ENCODE assay signal across 7 mouse cellular contexts in genomic region chr1:80340436-80341376, GRCm38 (mm10). TPM values are rescaled to one million over a fixed set of nuclear protein-coding genes. Genes with fewer than 3 reads are reported as not detected.
A peak's percentile ranks its signal among the peaks of the same experiment; 100 is the strongest.
DNase-seq lines count a peak whose midpoint lies in the region; ATAC-seq lines count a peak whose summit lies in the region.

Gene Cul3, minus strand, starts transcription at chr1:80340480.

- peak; percentile 94 for DNase-seq in adrenal gland, postnatal 25 days
- peak; percentile 100 for DNase-seq in heart, adult 11 months
- DNase-seq in kidney, adult 18-20 months: peak; percentile 95
- DNase-seq in limb, embryonic 11.5 days (ENCODE audit: low spot score): peak; percentile 96
- peak; percentile 99 for DNase-seq in midbrain, embryonic 14.5 days
- DNase-seq in spleen, adult 18-20 months: peak; percentile 96

- H3K27me3 ChIP-seq in embryonic facial prominence, embryonic 12.5 days: no peaks in the 10 kb centered on the region
- no peaks in the 10 kb centered on the region for H3K27me3 ChIP-seq in limb, embryonic 11.5 days (ENCODE audit: control insufficient read depth, insufficient read depth, low read length)
- H3K27me3 ChIP-seq in midbrain, embryonic 14.5 days (ENCODE audit: control insufficient read depth, insufficient read depth, low read length): no peaks in the 10 kb centered on the region

- peak within 1 kb of the TSS; percentile 87 for H3K4me2 ChIP-seq in embryonic facial prominence, embryonic 12.5 days (replicated peaks)
- H3K4me2 ChIP-seq in limb, embryonic 11.5 days (ENCODE audit: low read depth, severe bottlenecking): peak within 1 kb of the TSS; percentile 86
- peak within 1 kb of the TSS; percentile 93 for H3K4me2 ChIP-seq in midbrain, embryonic 14.5 days (ENCODE audit: low read length)

- ATAC-seq in embryonic facial prominence, embryonic 12.5 days (ENCODE audit: insufficient number of reproducible peaks, insufficient read depth, low FRiP score, low TSS enrichment): peak; percentile 96
- peak; percentile 99 for ATAC-seq in limb, embryonic 11.5 days (ENCODE audit: insufficient number of reproducible peaks, low FRiP score, low TSS enrichment, low read depth)
- ATAC-seq in midbrain, embryonic 14.5 days (ENCODE audit: low FRiP score, low TSS enrichment): peak; percentile 98

- no peaks in the 10 kb centered on the region for H3K9me3 ChIP-seq in embryonic facial prominence, embryonic 12.5 days
- no peaks in the 10 kb centered on the region for H3K9me3 ChIP-seq in limb, embryonic 11.5 days (ENCODE audit: control insufficient read depth, low read length)
- H3K9me3 ChIP-seq in midbrain, embryonic 14.5 days (ENCODE audit: control insufficient read depth, low read length): no peaks in the 10 kb centered on the region

- WGBS in embryonic facial prominence, embryonic 12.5 days: under 1% methylated on average over 67 of the region's 85 CpGs
- WGBS in limb, embryonic 11.5 days: 2% methylated on average over 31 of the region's 85 CpGs
- 2% methylated on average over 74 of the region's 85 CpGs for WGBS in midbrain, embryonic 14.5 days

- peak within 1 kb of the TSS; percentile 92 for H3K4me3 ChIP-seq in embryonic facial prominence, embryonic 12.5 days
- peak within 1 kb of the TSS; percentile 85 for H3K4me3 ChIP-seq in limb, embryonic 11.5 days (ENCODE audit: low read depth, low read length)
- peak within 1 kb of the TSS; percentile 95 for H3K4me3 ChIP-seq in midbrain, embryonic 14.5 days (replicated peaks; ENCODE audit: low read depth, low read length)

- H3K9ac ChIP-seq in embryonic facial prominence, embryonic 12.5 days: peak within 1 kb of the TSS; percentile 99
- H3K9ac ChIP-seq in limb, embryonic 11.5 days (ENCODE audit: low read length): peak within 1 kb of the TSS; percentile 98
- H3K9ac ChIP-seq in midbrain, embryonic 14.5 days (replicated peaks; ENCODE audit: low read length): peak within 1 kb of the TSS; percentile 98

- no peaks in the 10 kb centered on the region for H3K36me3 ChIP-seq in embryonic facial prominence, embryonic 12.5 days
- H3K36me3 ChIP-seq in limb, embryonic 11.5 days (ENCODE audit: control insufficient read depth, insufficient read depth, low read length): no peaks in the 10 kb centered on the region
- no peaks in the 10 kb centered on the region for H3K36me3 ChIP-seq in midbrain, embryonic 14.5 days (ENCODE audit: control insufficient read depth, insufficient read depth, low read length)

- peaks cover 12% of the 10 kb centered on the region for H3K4me1 ChIP-seq in embryonic facial prominence, embryonic 12.5 days
- peaks cover 3% of the 10 kb centered on the region; the same call in 1 of the 2 replicates for H3K4me1 ChIP-seq in limb, embryonic 11.5 days (ENCODE audit: control insufficient read depth, insufficient read depth, low read length)
- H3K4me1 ChIP-seq in midbrain, embryonic 14.5 days (ENCODE audit: control insufficient read depth, insufficient read depth, low read length): peaks cover 28% of the 10 kb centered on the region

- peak within 1 kb of the TSS; percentile 98 for H3K27ac ChIP-seq in embryonic facial prominence, embryonic 12.5 days
- peak within 1 kb of the TSS; percentile 98 for H3K27ac ChIP-seq in limb, embryonic 11.5 days (replicated peaks; ENCODE audit: low read depth, low read length)
- H3K27ac ChIP-seq in midbrain, embryonic 14.5 days (replicated peaks; ENCODE audit: low read depth, low read length): peak within 1 kb of the TSS; percentile 99

RNA-seq across cellular contexts. Expression of gene Cul3, which starts in this region (rescaled TPM):
- total RNA-seq in adrenal gland, postnatal 25 days (2021): 110 and 135 TPM in 2 replicates
- polyA plus RNA-seq in embryonic facial prominence, embryonic 12.5 days (2016; fragmentation: Nextera tagmentation; extraction: Ambion mirVana): 25.5 and 28.1 TPM in 2 replicates
- 51.9 and 56.4 TPM in 2 replicates for polyA plus RNA-seq in limb, embryonic 11.5 days (2014; fragmentation: Nextera tagmentation; extraction: Ambion mirVana)
- polyA plus RNA-seq in midbrain, embryonic 14.5 days (2014; fragmentation: Nextera tagmentation; extraction: Ambion mirVana): 62.5 and 68.4 TPM in 2 replicates

Comparison
In these comparisons a context has a peak if more than half of its experiments do, and no peak if none do; other contexts are left out.
1. Peak in every context shown above with its lines: DNase-seq, ATAC-seq, H3K4me3 ChIP-seq and H3K27ac ChIP-seq.